Mouse (Mus musculus): ENCODE data around the gene Zp1. TPM values are rescaled to one million over a fixed set of nuclear protein-coding genes. Genes with fewer than 3 reads are reported as not detected.

Zp1 gene
- total RNA-seq, 2 experiments from 2014 or later: not detected

- H3K27ac ChIP-seq: peak overlapping the region; percentile 48; the same call in 1 of the 2 replicates
- no peak for TF ChIP-seq CTCF (IDR thresholded peaks at IDR 0.05)
- intact Hi-C loops (cut with DNase I): no loop called here
- no peak for DNase-seq
- no peak overlapping the region for H3K4me3 ChIP-seq
Measured at GRCm38 (mm10) chr19:10914870-10915269, 5.6 kb downstream of the Zp1 start.

GRCm38 (mm10) chr19:10914291-10914690, 6.1 kb downstream of the Zp1 start:
- TF ChIP-seq CTCF (IDR thresholded peaks at IDR 0.05): no peak
- peak; percentile 45 for DNase-seq
- intact Hi-C loops (cut with DNase I): no loop called here
- Histone ChIP-seq H3K4me3 (no peak overlapping the region), H3K27ac (peak overlapping the region; percentile 48; the same call in 1 of the 2 replicates)

- peak overlapping the region; percentile 98 for H3K27ac ChIP-seq
- no peak for TF ChIP-seq CTCF (IDR thresholded peaks at IDR 0.05)
- intact Hi-C loops (cut with DNase I): loop anchor here (2.0 kb wide), 1 partner anchor 50 kb away; no protein-coding TSS in a partner anchor
Measured at GRCm38 (mm10) chr19:10909087-10909721, 11.2 kb downstream of the Zp1 start.

GRCm38 (mm10) chr19:10907891-10908290, 12.5 kb downstream of the Zp1 start:
- Histone ChIP-seq H3K4me3 (no peak overlapping the region), H3K27ac (peak overlapping the region; percentile 98)
- peak; percentile 82 for TF ChIP-seq CTCF (IDR thresholded peaks at IDR 0.05)
- DNase-seq: peak; percentile 74
- intact Hi-C loops (cut with DNase I): loop anchor here (2.0 kb wide), 1 partner anchor 51 kb away; no protein-coding TSS in a partner anchor

More at GRCm38 (mm10) chr19:10909087-10909721, 11.2 kb downstream of the Zp1 start:
- no peak overlapping the region for H3K4me3 ChIP-seq
- DNase-seq: no peak

GRCm38 (mm10) chr19:10905728-10906000, 14.8 kb downstream of the Zp1 start:
- no peak for DNase-seq
- intact Hi-C loops (cut with DNase I): no loop called here
- peak overlapping the region; percentile 98 for H3K27ac ChIP-seq
- no peak for TF ChIP-seq CTCF (IDR thresholded peaks at IDR 0.05)
- peak overlapping the region; percentile 71 for H3K4me3 ChIP-seq

GRCm38 (mm10) chr19:10904927-10905727, 15.3 kb downstream of the Zp1 start:
- Histone ChIP-seq H3K27ac (peak overlapping the region; percentile 98), H3K4me3 (peak overlapping the region; percentile 71)
- DNase-seq: peak; percentile 90
- no peak for TF ChIP-seq CTCF (IDR thresholded peaks at IDR 0.05)
- intact Hi-C loops (cut with DNase I): no loop called here

- H3K4me3 ChIP-seq: peak overlapping the region; percentile 25; the same call in 1 of the 2 replicates
- peak overlapping the region; percentile 98 for H3K27ac ChIP-seq
- intact Hi-C loops (cut with DNase I): no loop called here
- DNase-seq: no peak
- no peak for TF ChIP-seq CTCF (IDR thresholded peaks at IDR 0.05)
Measured at GRCm38 (mm10) chr19:10904512-10904911, 15.9 kb downstream of the Zp1 start.

- intact Hi-C loops (cut with DNase I): no loop called here
- DNase-seq: no peak
- TF ChIP-seq CTCF (IDR thresholded peaks at IDR 0.05): no peak
- Histone ChIP-seq H3K4me3 (no peak overlapping the region), H3K27ac (peak overlapping the region; percentile 75)
Measured at GRCm38 (mm10) chr19:10901046-10901445, 19.4 kb downstream of the Zp1 start.

- intact Hi-C loops (cut with DNase I): no loop called here
- Histone ChIP-seq H3K27ac (peak overlapping the region; percentile 75), H3K4me3 (no peak overlapping the region)
- DNase-seq: peak; percentile 86
- TF ChIP-seq CTCF (IDR thresholded peaks at IDR 0.05): peak; percentile 21; the same call in 1 of the 2 replicates
Measured at GRCm38 (mm10) chr19:10900315-10900714, 20.1 kb downstream of the Zp1 start.

GRCm38 (mm10) chr19:10897491-10897890, 22.9 kb downstream of the Zp1 start:
- peak overlapping the region; percentile 97 for H3K27ac ChIP-seq

GRCm38 (mm10) chr19:10896849-10897248, 23.6 kb downstream of the Zp1 start:
- DNase-seq: no peak
- intact Hi-C loops (cut with DNase I): no loop called here
- TF ChIP-seq CTCF (IDR thresholded peaks at IDR 0.05): no peak
- Histone ChIP-seq H3K4me3 (peak overlapping the region; percentile 99), H3K27ac (peak overlapping the region; percentile 97)

More at GRCm38 (mm10) chr19:10897491-10897890, 22.9 kb downstream of the Zp1 start:
- intact Hi-C loops (cut with DNase I): no loop called here
- peak overlapping the region; percentile 99 for H3K4me3 ChIP-seq
- TF ChIP-seq CTCF (IDR thresholded peaks at IDR 0.05): no peak
- no peak for DNase-seq

- H3K27ac ChIP-seq: peak overlapping the region; percentile 97
- intact Hi-C loops (cut with DNase I): loop anchor here (1.0 kb wide), 1 partner anchor 14 kb away; no protein-coding TSS in a partner anchor
- peak overlapping the region; percentile 99 for H3K4me3 ChIP-seq
- TF ChIP-seq CTCF (IDR thresholded peaks at IDR 0.05): no peak
- DNase-seq: peak; percentile 64
Measured at GRCm38 (mm10) chr19:10895708-10896107, 24.7 kb downstream of the Zp1 start.

GRCm38 (mm10) chr19:10895016-10895528, 25.4 kb downstream of the Zp1 start, which contains the start of gene Prpf19:
Gene Prpf19 (plus strand): TSS chr19:10895231.
- peak; percentile 98 for DNase-seq
- Histone ChIP-seq H3K27ac (peak within 1 kb of the TSS; percentile 97), H3K4me3 (peak within 1 kb of the TSS; percentile 99)
- TF ChIP-seq CTCF (IDR thresholded peaks at IDR 0.05): no peak
- intact Hi-C loops (cut with DNase I): loop anchor here (1.0 kb wide), 1 partner anchor 14 kb away; no protein-coding TSS in a partner anchor

Measured in gastrocnemius, adult 2 months (tissue).